Comparison of ENCODE assay signal across 11 mouse cellular contexts in genomic region chr10:58393026-58394014, GRCm38 (mm10). TPM values are rescaled to one million over a fixed set of nuclear protein-coding genes. Genes with fewer than 3 reads are reported as not detected.
DNase-seq lines count a peak whose midpoint lies in the region; ATAC-seq and TF ChIP-seq lines count a peak whose summit lies in the region.
"Had no signal": no experiment of that assay in that cellular context is flagged by ENCODE, and none has a peak within 500 bp of the region (broad histone marks: within the 10 kb centered on the region; RNA-seq: fewer than 3 reads in every experiment).

No protein-coding gene starts in this region.

- dilution Hi-C loops in CH12.LX (cut with MboI; ENCODE audit: extremely low pct_ligation_motif_present, extremely low pct_unique_long_range_greater_than_20kb, low sequenced_read_pairs): no loop called here

- peak overlapping the region; percentile 8; the same call in 1 of the 2 replicates for H3K4me2 ChIP-seq in CH12.LX (ENCODE audit: insufficient read depth, low read depth, poor library complexity, severe bottlenecking)
- no peak overlapping the region for H3K4me2 ChIP-seq in hindbrain, embryonic 13.5 days
- H3K4me2 ChIP-seq: hindbrain, embryonic 14.5 days had no signal

- peak; percentile 98 for ATAC-seq in megakaryocyte, adult 5-6 weeks (ENCODE audit: poor library complexity, severe bottlenecking)
- no peak for ATAC-seq in hindbrain, embryonic 13.5 days (ENCODE audit: low FRiP score)

- no peak for TF ChIP-seq RAD21 in CH12.LX (IDR thresholded peaks at IDR 0.05; ENCODE audit: low read depth, low read length)

- intact Hi-C loops in heart, postnatal 14 days (cut with DNase I): no loop called here

- DNase-seq in heart, adult 8-10 months (ENCODE audit: low spot score): peak; percentile 49
- DNase-seq in heart, postnatal 14 days: no peak
- peak; percentile 63 for DNase-seq in CH12.LX (ENCODE audit: extremely low read depth)
- DNase-seq in induced T-regulatory cell, adult 2 months (ENCODE audit: low read depth): peak; percentile 85
- no peak for DNase-seq in cerebellum, postnatal 10 days
- DNase-seq in gastrocnemius, postnatal 10 days: no peak
- DNase-seq: cerebellum, postnatal 25 days; midbrain, embryonic 14.5 days had no signal

- in situ Hi-C loops in CH12.LX (cut with MboI; ENCODE audit: low pct_ligation_motif_present, low pct_unique_long_range_greater_than_20kb, low sequenced_read_pairs): no loop called here

- H3K79me2 ChIP-seq in CH12.LX (replicated peaks; ENCODE audit: control insufficient read depth, extremely low read depth, insufficient read depth, poor library complexity, severe bottlenecking): peaks cover 65% of the 10 kb centered on the region

- peaks cover 3 to 45% of the 10 kb centered on the region in 2 experiments; a peak in 3 of 4 replicates for H3K4me1 ChIP-seq in CH12.LX (ENCODE audit: control insufficient read depth in 1 of 2, insufficient read depth in 2 of 2)
- H3K4me1 ChIP-seq in hindbrain, embryonic 13.5 days (replicated peaks): no peaks in the 10 kb centered on the region

- H3K36me3 ChIP-seq in CH12.LX (replicated peaks in 1 of 2; ENCODE audit: control insufficient read depth in 1 of 2, insufficient read depth in 1 of 2, low read length in 1 of 2): peaks cover 6 to 40% of the 10 kb centered on the region in 2 experiments
- H3K36me3 ChIP-seq in hindbrain, embryonic 13.5 days: no peaks in the 10 kb centered on the region

- TF ChIP-seq EP300 in CH12.LX (IDR thresholded peaks at IDR 0.05; ENCODE audit: low read length): no peak

- H3K4me3 ChIP-seq in CH12.LX (replicated peaks in 1 of 3; ENCODE audit: low read depth in 2 of 3, low read length in 2 of 3, poor library complexity in 1 of 3): peak overlapping the region in 2 of 3 experiments; percentile 9 to 17
- H3K4me3 ChIP-seq in hindbrain, embryonic 13.5 days: no peak overlapping the region

- H3K27me3 ChIP-seq in CH12.LX (replicated peaks): no peaks in the 10 kb centered on the region
- no peaks in the 10 kb centered on the region for H3K27me3 ChIP-seq in hindbrain, embryonic 13.5 days

- H3K9me3 ChIP-seq in CH12.LX (replicated peaks; ENCODE audit: low read length): no peaks in the 10 kb centered on the region
- H3K9me3 ChIP-seq in hindbrain, embryonic 13.5 days: no peaks in the 10 kb centered on the region

- no peak for TF ChIP-seq CTCF in CH12.LX (conservative IDR thresholded peaks at IDR 0.05 in 1 of 2, IDR thresholded peaks at IDR 0.05 in 1 of 2; ENCODE audit: low read depth in 2 of 2, low read length in 2 of 2)

- WGBS in hindbrain, embryonic 13.5 days: 87% methylated on average over 7 of the region's 7 CpGs

- 0 out of 2 replicates have a peak, but pooled peaks have one; percentile 25 for TF ChIP-seq POLR2A in CH12.LX (IDR thresholded peaks at IDR 0.05; ENCODE audit: low read depth, low read length)

- peak overlapping the region; percentile 7; the same call in 1 of the 2 replicates for H3K9ac ChIP-seq in CH12.LX (ENCODE audit: insufficient read depth, low read depth)
- H3K9ac ChIP-seq in hindbrain, embryonic 13.5 days: no peak overlapping the region
- H3K9ac ChIP-seq: hindbrain, embryonic 14.5 days had no signal

- H3K27ac ChIP-seq in CH12.LX (ENCODE audit: insufficient read depth, low read depth): 0 out of 2 replicates have a peak overlapping the region, but pooled peaks have one; percentile 1
- no peak overlapping the region for H3K27ac ChIP-seq in hindbrain, embryonic 13.5 days

TF ChIP-seq in CH12.LX, 34 proteins besides CTCF, POLR2A, EP300 and RAD21:
- TF ChIP-seq CHD2 (IDR thresholded peaks at IDR 0.05; ENCODE audit: low read length): no peak
- no peak for TF ChIP-seq TBP (conservative IDR thresholded peaks at IDR 0.05; ENCODE audit: low read depth, low read length)
- no peak for TF ChIP-seq HCFC1 (IDR thresholded peaks at IDR 0.05; ENCODE audit: low read depth, low read length)
- no peak for TF ChIP-seq MAFK (IDR thresholded peaks at IDR 0.05; ENCODE audit: insufficient replicate concordance, low read length)
- no peak for TF ChIP-seq MAX (IDR thresholded peaks at IDR 0.05; ENCODE audit: low read length)
- no peak for TF ChIP-seq JUN (IDR thresholded peaks at IDR 0.05; ENCODE audit: insufficient read depth, low read depth, low read length)
- TF ChIP-seq ZC3H11A (IDR thresholded peaks at IDR 0.05; ENCODE audit: low read depth, low read length): no peak
- no peak for TF ChIP-seq ZKSCAN1 (IDR thresholded peaks at IDR 0.05; ENCODE audit: borderline replicate concordance, low read depth, low read length)
- no peak for TF ChIP-seq ZNF384 (IDR thresholded peaks at IDR 0.05; ENCODE audit: low read depth, low read length)

RNA-seq across cellular contexts. Expression of gene Ranbp2, which starts 53.4 kb away (rescaled TPM):
- total RNA-seq in heart, adult 8-10 months (2022): 10 to 100 TPM; 49.8 to 53.3 (median 51.2) TPM
- 10 to 100 TPM; 52.6 to 54.4 TPM for total RNA-seq in heart, postnatal 14 days (2021)
- total RNA-seq in CH12.LX (2012; rRNA removed) (45.0 and 59.3 TPM in 2 replicates), CH12.LX (2014; rRNA removed) (53.4 and 64.1 TPM in 2 replicates)
- 49.5 and 56.3 TPM in 2 replicates for polyA plus RNA-seq in CH12.LX (2012; ENCODE audit: insufficient read length, low read depth)
- total RNA-seq in megakaryocyte, adult 5-6 weeks (2015): 67.2 and 73.3 TPM in 2 replicates
- 94.2 and 106 TPM in 2 replicates for total RNA-seq in megakaryocyte, adult 5-6 weeks (2017)
- polyA plus RNA-seq in hindbrain, embryonic 13.5 days (2015; fragmentation: Nextera tagmentation; extraction: Ambion mirVana): 20.5 and 20.6 TPM in 2 replicates
- total RNA-seq in gastrocnemius, postnatal 10 days (2021): 10 to 100 TPM; 52.6 to 59.6 TPM

Comparison
In these comparisons a context has a peak if more than half of its experiments do, and no peak if none do; other contexts are left out.
1. DNase-seq: peak in heart, adult 8-10 months (single experiment), CH12.LX (single experiment) and induced T-regulatory cell, adult 2 months (single experiment); none in heart, postnatal 14 days (0 of 2), cerebellum, postnatal 10 days (0 of 2) and gastrocnemius, postnatal 10 days (single experiment).